Mouse (Mus musculus): Measurements from ENCODE around the gene Poc1b. TPM values are rescaled to one million over a fixed set of nuclear protein-coding genes. Genes with fewer than 3 reads are reported as not detected.
"Not testable (repeated sequence)": the region's sequence is repeated elsewhere in the genome, so short reads cannot be mapped to it uniquely, and the experiment has no call there.

Poc1b gene
- polyA plus RNA-seq, 1 experiment = 8.0 TPM

DNA sequence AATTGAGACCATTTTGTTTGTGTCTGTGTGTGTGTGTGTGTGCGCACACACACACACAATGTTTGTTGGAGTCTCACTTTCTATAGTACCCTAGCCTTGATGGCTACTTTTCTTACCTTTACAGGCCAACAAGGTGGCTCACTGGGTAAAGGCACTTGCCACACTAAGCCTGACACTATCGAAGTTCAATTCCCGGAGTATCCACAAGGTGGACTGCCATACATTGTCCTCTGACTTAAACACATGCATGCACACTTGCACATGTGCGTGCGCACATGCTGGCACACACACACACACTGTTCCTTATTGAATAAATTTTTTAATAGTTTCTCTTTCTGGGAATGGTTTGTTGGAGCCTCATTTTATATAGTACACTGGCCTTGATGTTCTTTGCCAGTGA lies 50.0 kb downstream of the Poc1b start:
- Histone ChIP-seq H3K4me3 (no peak overlapping the region), H3K4me2 (ENCODE audit: low read depth) (no peak overlapping the region), H3ac (ENCODE audit: control insufficient read depth, insufficient read length) (no peak overlapping the region), H3K36me3 (ENCODE audit: control insufficient read depth, insufficient read depth) (no peaks in the 10 kb centered on the region), H3K79me2 (ENCODE audit: control insufficient read depth, insufficient read depth) (no peaks in the 10 kb centered on the region), H3K27me3 (ENCODE audit: control insufficient read depth, insufficient read depth, insufficient read length) (no peaks in the 10 kb centered on the region)
- TF ChIP-seq E2F4 (IDR thresholded peaks at IDR 0.05; ENCODE audit: insufficient read depth) (no peak), SRF (IDR thresholded peaks at IDR 0.05; ENCODE audit: control insufficient read depth, insufficient read length, low read depth) (no peak), POLR2A (IDR thresholded peaks at IDR 0.05; ENCODE audit: insufficient read length, low read depth) (no peak), MAX (IDR thresholded peaks at IDR 0.05; ENCODE audit: low read depth) (no peak), TCF3 (IDR thresholded peaks at IDR 0.05; ENCODE audit: insufficient read length, low read depth) (no peak), MYOD1 (IDR thresholded peaks at IDR 0.05; ENCODE audit: control insufficient read depth in 1 of 3, insufficient read length in 2 of 3, low read depth in 2 of 3) (no peak), USF1 (IDR thresholded peaks at IDR 0.05; ENCODE audit: low read depth) (no peak), POLR2AphosphoS2 (IDR thresholded peaks at IDR 0.05; ENCODE audit: insufficient read length, low read depth) (no peak), CEBPB (IDR thresholded peaks at IDR 0.05; ENCODE audit: insufficient read depth, poor library complexity, severe bottlenecking) (no peak), REST (IDR thresholded peaks at IDR 0.05; ENCODE audit: insufficient read depth, insufficient read length) (no peak)

DNA sequence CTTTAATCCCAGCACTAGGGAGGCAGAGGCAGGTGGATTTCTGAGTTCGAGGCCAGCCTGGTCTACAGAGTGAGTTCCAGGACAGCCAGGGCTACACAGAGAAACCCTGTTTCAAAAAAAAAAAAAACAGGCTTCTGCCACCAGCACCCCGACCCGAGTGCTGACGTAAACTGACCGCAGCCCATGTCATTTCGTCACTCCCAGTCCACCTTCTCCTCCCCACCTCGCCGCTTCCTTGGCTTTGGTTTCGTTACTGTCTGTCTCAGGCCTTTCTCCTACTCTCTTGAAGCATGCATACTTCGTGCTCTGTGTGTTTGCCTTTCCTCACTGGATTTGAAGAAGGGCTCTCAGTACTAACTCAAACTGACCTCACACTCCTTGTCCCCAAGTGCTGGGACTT lies 50.9 kb downstream of the Poc1b start:
- H3K36me3 ChIP-seq (ENCODE audit: control insufficient read depth, insufficient read depth); H3ac ChIP-seq (ENCODE audit: control insufficient read depth, insufficient read length); H3K79me2 ChIP-seq (ENCODE audit: control insufficient read depth, insufficient read depth); H3K27me3 ChIP-seq (ENCODE audit: control insufficient read depth, insufficient read depth, insufficient read length); H3K4me3 ChIP-seq; H3K4me2 ChIP-seq (ENCODE audit: low read depth): not testable (repeated sequence)

DNA sequence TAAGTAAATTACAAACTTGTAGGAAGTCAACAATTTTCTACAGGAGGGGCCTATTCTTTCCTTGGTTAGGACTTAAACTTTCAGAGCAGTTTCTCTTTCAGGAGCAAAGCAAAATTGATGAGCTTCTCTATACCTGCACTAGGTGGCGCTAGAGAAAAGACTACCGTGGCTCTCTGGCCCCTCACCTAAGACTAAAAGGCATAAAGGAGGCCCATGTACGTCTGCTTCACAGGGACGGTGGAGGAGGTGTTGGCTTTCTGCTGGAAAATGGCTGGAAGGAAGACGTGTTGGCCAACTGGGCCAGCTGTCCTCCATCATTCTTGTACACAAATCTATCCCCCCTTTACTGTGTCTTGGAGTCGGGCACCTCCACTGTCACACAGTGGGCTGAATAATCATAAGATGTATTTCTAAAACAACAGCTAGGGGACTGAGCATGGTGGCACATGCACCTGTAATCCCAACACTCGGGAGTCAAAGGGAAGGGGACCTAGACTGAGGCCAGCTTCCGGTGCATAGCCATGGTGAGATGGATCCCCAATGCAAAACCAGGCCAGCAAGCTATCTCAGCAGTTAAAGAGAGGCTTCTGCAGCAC lies 55.2 kb downstream of the Poc1b start:
- no peaks in the 10 kb centered on the region for H3K79me2 ChIP-seq (ENCODE audit: control insufficient read depth, insufficient read depth)
- H3K4me3 ChIP-seq = no peak overlapping the region
- no peak overlapping the region for H3ac ChIP-seq (ENCODE audit: control insufficient read depth, insufficient read length)
- no peaks in the 10 kb centered on the region for H3K27me3 ChIP-seq (ENCODE audit: control insufficient read depth, insufficient read depth, insufficient read length)
- TF ChIP-seq SRF (IDR thresholded peaks at IDR 0.05; ENCODE audit: control insufficient read depth, insufficient read length, low read depth) = no peak
- no peak for TF ChIP-seq TCF12 (IDR thresholded peaks at IDR 0.05; ENCODE audit: insufficient read depth, poor library complexity, severe bottlenecking)
- TF ChIP-seq POLR2AphosphoS2 (IDR thresholded peaks at IDR 0.05; ENCODE audit: insufficient read length, low read depth) = no peak
- no peak for TF ChIP-seq TCF3 (IDR thresholded peaks at IDR 0.05; ENCODE audit: insufficient read length, low read depth)
- no peak for TF ChIP-seq CEBPB (IDR thresholded peaks at IDR 0.05; ENCODE audit: insufficient read depth, poor library complexity, severe bottlenecking)
- TF ChIP-seq REST (IDR thresholded peaks at IDR 0.05; ENCODE audit: insufficient read depth, insufficient read length) = no peak
- no peak for TF ChIP-seq MAX (IDR thresholded peaks at IDR 0.05; ENCODE audit: low read depth)
- no peak for TF ChIP-seq MYOG (IDR thresholded peaks at IDR 0.05; ENCODE audit: control insufficient read depth in 1 of 3, insufficient read depth in 1 of 3, insufficient read length in 2 of 3, low read depth in 2 of 3)
- no peak for TF ChIP-seq MYOD1 (IDR thresholded peaks at IDR 0.05; ENCODE audit: control insufficient read depth in 1 of 3, insufficient read length in 2 of 3, low read depth in 2 of 3)
- TF ChIP-seq USF1 (IDR thresholded peaks at IDR 0.05; ENCODE audit: low read depth) = no peak
- H3K36me3 ChIP-seq (ENCODE audit: control insufficient read depth, insufficient read depth) = no peaks in the 10 kb centered on the region
- H3K4me2 ChIP-seq (ENCODE audit: low read depth) = no peak overlapping the region

DNA sequence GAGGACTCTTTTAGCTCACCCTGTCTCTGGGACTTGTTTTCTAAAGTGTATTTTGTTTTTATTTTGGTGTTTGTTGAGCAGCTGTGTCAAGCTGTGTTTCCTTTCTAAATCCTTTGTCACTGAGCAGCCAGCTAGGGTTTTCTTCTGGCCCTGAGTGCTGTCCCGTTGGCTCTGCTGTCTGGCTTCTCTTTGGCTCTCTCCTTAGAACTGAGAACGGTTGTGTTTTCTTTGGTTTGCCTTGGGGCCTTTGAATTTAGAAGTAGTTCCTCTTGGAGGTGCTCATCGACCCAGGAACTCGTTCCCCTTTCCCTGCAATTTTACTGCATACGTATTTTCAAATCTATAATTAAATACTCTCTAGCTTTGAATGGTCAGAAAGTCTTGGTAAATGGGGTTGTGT lies 56.2 kb downstream of the Poc1b start:
- Histone ChIP-seq H3K79me2 (ENCODE audit: control insufficient read depth, insufficient read depth) (no peaks in the 10 kb centered on the region), H3K4me3 (no peak overlapping the region), H3ac (ENCODE audit: control insufficient read depth, insufficient read length) (no peak overlapping the region), H3K4me2 (ENCODE audit: low read depth) (no peak overlapping the region), H3K36me3 (ENCODE audit: control insufficient read depth, insufficient read depth) (no peaks in the 10 kb centered on the region), H3K27me3 (ENCODE audit: control insufficient read depth, insufficient read depth, insufficient read length) (no peaks in the 10 kb centered on the region)
- TF ChIP-seq MYOG (IDR thresholded peaks at IDR 0.05; ENCODE audit: control insufficient read depth in 1 of 3, insufficient read depth in 1 of 3, insufficient read length in 2 of 3, low read depth in 2 of 3) = no peak
- TF ChIP-seq REST (IDR thresholded peaks at IDR 0.05; ENCODE audit: insufficient read depth, insufficient read length) = no peak
- TF ChIP-seq POLR2AphosphoS2 (IDR thresholded peaks at IDR 0.05; ENCODE audit: insufficient read length, low read depth) = no peak
- no peak for TF ChIP-seq E2F4 (IDR thresholded peaks at IDR 0.05; ENCODE audit: insufficient read depth)
- no peak for TF ChIP-seq CEBPB (IDR thresholded peaks at IDR 0.05; ENCODE audit: insufficient read depth, poor library complexity, severe bottlenecking)
- no peak for TF ChIP-seq SRF (IDR thresholded peaks at IDR 0.05; ENCODE audit: control insufficient read depth, insufficient read length, low read depth)
- TF ChIP-seq MYOD1 (IDR thresholded peaks at IDR 0.05; ENCODE audit: control insufficient read depth in 1 of 3, insufficient read length in 2 of 3, low read depth in 2 of 3) = no peak

DNA sequence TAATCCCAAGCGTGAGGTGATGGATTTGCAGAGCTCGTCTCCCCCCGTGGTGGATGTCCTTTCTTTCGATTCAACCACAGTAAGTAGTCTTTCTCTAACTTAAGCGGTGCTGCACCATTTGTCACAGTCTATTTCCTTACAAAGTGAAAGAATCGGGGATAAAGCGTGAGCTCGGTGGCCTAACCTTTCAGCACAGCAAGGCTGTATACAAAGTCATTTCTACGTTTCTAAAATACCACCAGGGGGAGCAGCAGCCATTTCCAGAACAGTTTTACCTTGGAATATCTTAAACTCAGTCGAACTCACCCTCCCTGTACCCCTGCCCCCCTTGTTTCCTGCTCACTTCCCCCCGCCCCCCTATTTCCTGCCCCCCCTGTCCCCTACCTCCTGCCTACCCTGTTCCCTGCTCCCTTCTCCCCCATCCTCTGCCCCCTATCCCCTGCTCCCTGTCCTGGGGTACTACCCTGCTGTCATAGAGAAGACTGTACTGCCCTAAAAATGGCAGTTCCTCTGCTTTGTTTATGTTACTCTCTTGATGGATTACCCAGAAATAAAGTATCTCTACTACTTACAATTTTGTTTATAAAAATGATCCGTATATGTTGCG lies 58.1 kb downstream of the Poc1b start:
- Histone ChIP-seq H3K79me2 (ENCODE audit: control insufficient read depth, insufficient read depth) (no peaks in the 10 kb centered on the region), H3ac (ENCODE audit: control insufficient read depth, insufficient read length) (no peak overlapping the region), H3K4me2 (ENCODE audit: low read depth) (no peak overlapping the region), H3K4me3 (no peak overlapping the region), H3K27me3 (ENCODE audit: control insufficient read depth, insufficient read depth, insufficient read length) (no peaks in the 10 kb centered on the region), H3K36me3 (ENCODE audit: control insufficient read depth, insufficient read depth) (no peaks in the 10 kb centered on the region)
- TF ChIP-seq USF1 (IDR thresholded peaks at IDR 0.05; ENCODE audit: low read depth) = no peak
- no peak for TF ChIP-seq MAX (IDR thresholded peaks at IDR 0.05; ENCODE audit: low read depth)
- TF ChIP-seq MYOG (IDR thresholded peaks at IDR 0.05; ENCODE audit: control insufficient read depth in 1 of 3, insufficient read depth in 1 of 3, insufficient read length in 2 of 3, low read depth in 2 of 3) = no peak
- no peak for TF ChIP-seq POLR2AphosphoS2 (IDR thresholded peaks at IDR 0.05; ENCODE audit: insufficient read length, low read depth)
- no peak for TF ChIP-seq CEBPB (IDR thresholded peaks at IDR 0.05; ENCODE audit: insufficient read depth, poor library complexity, severe bottlenecking)
- TF ChIP-seq POLR2A (IDR thresholded peaks at IDR 0.05; ENCODE audit: insufficient read length, low read depth) = no peak
- no peak for TF ChIP-seq REST (IDR thresholded peaks at IDR 0.05; ENCODE audit: insufficient read depth, insufficient read length)
- no peak for TF ChIP-seq TCF3 (IDR thresholded peaks at IDR 0.05; ENCODE audit: insufficient read length, low read depth)
- TF ChIP-seq MYOD1 (IDR thresholded peaks at IDR 0.05; ENCODE audit: control insufficient read depth in 1 of 3, insufficient read length in 2 of 3, low read depth in 2 of 3) = no peak
- TF ChIP-seq TCF12 (IDR thresholded peaks at IDR 0.05; ENCODE audit: insufficient read depth, poor library complexity, severe bottlenecking) = no peak
- TF ChIP-seq E2F4 (IDR thresholded peaks at IDR 0.05; ENCODE audit: insufficient read depth) = no peak
- no peak for TF ChIP-seq SRF (IDR thresholded peaks at IDR 0.05; ENCODE audit: control insufficient read depth, insufficient read length, low read depth)

Measured in myocyte (in vitro differentiated cells).